Mouse (Mus musculus): ENCODE data around the gene Tm9sf1.
A peak's percentile ranks its signal among the peaks of the same experiment; 100 is the strongest.

Gene Tm9sf1

GRCm38 (mm10) chr14:55590748-55591330, 52.8 kb downstream of the Tm9sf1 start, which contains the start of gene Psme2:
TSS of gene Psme2 (minus strand) at chr14:55591113.
- peak; percentile 98 for DNase-seq (ENCODE audit: low spot score)

- DNase-seq (ENCODE audit: low spot score) = no peak
Observed at GRCm38 (mm10) chr14:55589771-55590448, 53.7 kb downstream of the Tm9sf1 start.

GRCm38 (mm10) chr14:55589271-55589670, 54.3 kb downstream of the Tm9sf1 start:
- DNase-seq (ENCODE audit: low spot score) = no peak

GRCm38 (mm10) chr14:55586149-55586548, 57.5 kb downstream of the Tm9sf1 start:
- no peak for DNase-seq (ENCODE audit: low spot score)

Data from lung, postnatal 25 days (tissue).